Mouse (Mus musculus) midbrain, embryonic 11.5 days (tissue): ENCODE measurements around the gene Kif2c. TPM values are rescaled to one million over a fixed set of nuclear protein-coding genes. Genes with fewer than 3 reads are reported as not detected.

Source experiments
- ATAC-seq: fragments of 200-750 bp; cut with Nextera tagmentation; 2 replicates; pipeline ENCODE4 v1.8.0; 2017; ENCODE audit warnings: moderate TSS enrichment, moderate library complexity; ENCODE audit not compliant: low FRiP score
- DNase-seq: peaks from one replicate; pipeline ENCODE4 v3.0.0; 2015; ENCODE audit warnings: low spot score; ENCODE audit errors: missing footprints
- H3K27ac ChIP-seq: fragments of 300-500 bp; sonication (generic); 2 replicates; pipeline ENCODE4 v1.5.1; 2014; ENCODE audit warnings: low read depth, low read length
- H3K27me3 ChIP-seq: fragments of 300-500 bp; sonication (generic); 2 replicates; pipeline ENCODE4 v1.6.1; 2014; ENCODE audit warnings: mild to moderate bottlenecking, low read length, moderate library complexity, mixed read lengths; ENCODE audit not compliant: control insufficient read depth, insufficient read depth
- H3K36me3 ChIP-seq: fragments of 300-500 bp; sonication (generic); 2 replicates; pipeline ENCODE4 v1.6.1; 2014; ENCODE audit warnings: mild to moderate bottlenecking, low read length, moderate library complexity, mixed read lengths; ENCODE audit not compliant: control insufficient read depth, insufficient read depth
- H3K4me1 ChIP-seq: fragments of 300-500 bp; sonication (generic); 2 replicates; pipeline ENCODE4 v1.6.1; 2014; ENCODE audit warnings: low read length; ENCODE audit not compliant: control insufficient read depth, insufficient read depth
- H3K4me2 ChIP-seq: fragments of 300-500 bp; sonication (generic); 2 replicates; pipeline ENCODE4 v1.6.1; 2014; ENCODE audit warnings: mild to moderate bottlenecking, moderate library complexity
- H3K4me3 ChIP-seq: fragments of 300-500 bp; sonication (generic); 2 replicates; pipeline ENCODE4 v1.5.1; 2014; ENCODE audit warnings: low read depth, low read length
- H3K9ac ChIP-seq: fragments of 300-500 bp; sonication (generic); 2 replicates; pipeline ENCODE4 v1.6.1; 2014; ENCODE audit warnings: low read length
- H3K9me3 ChIP-seq: fragments of 300-500 bp; sonication (generic); 2 replicates; pipeline ENCODE4 v1.6.1; 2016; ENCODE audit warnings: low read length; ENCODE audit not compliant: control insufficient read depth
- WGBS: fragments of 180-500 bp; shearing (Covaris S2); extraction: QIAGEN DNeasy Blood & Tissue Kit; methylation state at CpG from one replicate; pipeline ENCODE4 v1.1.7; 2014; 5-methylcytosine and 5-hydroxymethylcytosine counted together
- polyA plus RNA-seq: library from polyadenylated mRNA; unstranded; fragments of >200 nt; fragmentation: Nextera tagmentation; extraction: Ambion mirVana; gene quantifications from 2 replicates; pipeline ENCODE4 v1.2.1, GENCODE M21; 2014

Gene Kif2c
- polyA plus RNA-seq, 1 experiment from 2014 or later = 103 TPM

DNA sequence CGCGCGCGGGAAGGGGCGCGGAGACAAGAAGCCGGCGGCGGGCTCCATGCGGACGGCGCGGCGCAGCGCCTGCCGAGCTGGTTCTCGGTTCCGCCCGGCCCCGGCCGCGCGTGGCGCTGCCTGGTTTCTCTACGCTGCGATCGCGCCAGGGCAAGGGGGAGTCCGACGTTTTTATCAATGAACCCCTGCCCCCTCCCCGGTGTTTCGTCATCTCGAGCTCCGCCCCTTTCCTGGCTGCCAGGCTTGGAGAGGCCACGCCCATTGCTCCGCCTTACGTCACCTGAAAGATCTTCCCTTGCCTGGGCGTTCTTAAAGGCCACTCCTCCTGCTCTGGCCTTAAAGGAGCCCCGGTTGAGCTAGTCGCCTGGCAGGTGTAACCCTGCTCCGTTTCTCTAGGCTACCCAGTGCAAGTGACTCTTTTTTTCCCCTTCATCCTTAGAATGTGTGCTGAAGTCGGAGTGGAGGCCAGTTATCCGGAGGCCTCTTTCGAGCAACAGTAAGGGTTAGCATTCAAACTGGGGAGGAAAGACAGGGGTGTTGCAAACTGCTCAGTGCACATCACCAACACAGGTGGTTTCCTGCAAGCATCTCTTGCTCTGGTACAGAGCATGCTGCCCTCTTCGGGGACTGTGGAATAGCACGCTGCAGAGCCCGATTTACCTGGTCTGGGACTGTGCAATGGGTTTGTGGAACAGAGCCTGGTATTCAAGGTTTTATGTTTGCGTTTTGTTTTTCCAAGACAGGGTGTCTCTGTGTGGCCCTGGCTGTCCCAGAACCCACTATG lies 48.4 kb downstream of the Kif2c start, which contains the start of gene Plk3:
Gene Plk3 (minus strand): TSS at position 147 of the 784 bp plus-strand sequence.
- peaks cover 3% of the 10 kb centered on the region; the same call in 1 of the 2 replicates for H3K27me3 ChIP-seq
- peak within 1 kb of the TSS; percentile 72 for H3K4me2 ChIP-seq
- peak; percentile 80 for ATAC-seq
- peak within 1 kb of the TSS; percentile 80 for H3K9ac ChIP-seq
- H3K9me3 ChIP-seq = no peaks in the 10 kb centered on the region
- no peaks in the 10 kb centered on the region for H3K36me3 ChIP-seq
- DNase-seq = peak; percentile 99
- H3K4me1 ChIP-seq = peaks cover 34% of the 10 kb centered on the region
- WGBS = 2% methylated on average over 39 of the region's 48 CpGs
- H3K4me3 ChIP-seq = peak within 1 kb of the TSS; percentile 90
- H3K27ac ChIP-seq = peak within 1 kb of the TSS; percentile 57

DNA sequence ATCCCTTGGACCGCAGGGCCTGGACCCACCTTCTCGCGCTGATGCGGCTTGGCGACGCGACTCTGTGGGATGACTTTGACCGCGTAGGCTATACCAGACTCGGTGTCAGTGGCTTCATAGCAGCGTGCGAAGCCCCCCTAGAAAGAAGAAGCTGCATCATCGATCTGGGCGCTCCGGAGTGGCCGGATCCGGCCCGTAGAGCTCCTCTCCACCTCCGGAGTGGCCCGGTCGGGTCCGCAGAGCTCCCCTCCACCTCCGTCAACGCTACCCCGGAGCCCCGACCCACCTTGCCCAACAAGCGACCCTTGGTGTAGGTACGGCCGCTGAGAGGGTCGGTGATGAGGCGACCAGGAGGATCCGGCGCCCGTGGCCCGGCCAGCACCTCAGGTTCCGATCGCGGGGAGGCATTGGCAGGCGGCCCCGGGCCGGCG lies 49.1 kb downstream of the Kif2c start:
- Histone ChIP-seq H3K4me3 (peak overlapping the region; percentile 90), H3K9me3 (no peaks in the 10 kb centered on the region), H3K4me2 (peak overlapping the region; percentile 72), H3K9ac (peak overlapping the region; percentile 80), H3K36me3 (no peaks in the 10 kb centered on the region; the same call in 1 of the 2 replicates), H3K4me1 (peaks cover 34% of the 10 kb centered on the region), H3K27me3 (peaks cover 3% of the 10 kb centered on the region; the same call in 1 of the 2 replicates), H3K27ac (peak overlapping the region; percentile 57; the same call in 1 of the 2 replicates)
- DNase-seq (peak; percentile 93), ATAC-seq (peak; percentile 47)
- under 1% methylated on average over 39 of the region's 42 CpGs for WGBS

DNA sequence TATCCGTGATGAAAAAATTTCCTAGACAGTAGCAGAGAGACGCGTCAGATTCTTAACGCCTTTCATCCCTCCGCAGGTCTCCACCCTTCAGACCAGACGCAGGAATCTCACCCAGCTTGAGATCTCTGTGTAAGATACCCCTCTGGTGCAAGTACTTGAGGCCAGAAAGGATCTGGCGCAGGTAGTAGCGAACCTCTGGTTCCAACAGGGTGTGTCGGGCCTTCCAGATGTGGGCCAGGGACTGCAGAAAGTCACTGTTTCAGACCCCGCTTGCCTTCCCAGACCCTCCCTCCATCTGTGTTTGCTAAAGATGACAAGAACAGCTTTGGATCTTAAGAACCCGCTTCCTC lies 49.7 kb downstream of the Kif2c start:
- H3K9me3 ChIP-seq = no peaks in the 10 kb centered on the region
- ATAC-seq = no peak
- peaks cover 3% of the 10 kb centered on the region; the same call in 1 of the 2 replicates for H3K27me3 ChIP-seq
- DNase-seq = peak; percentile 94
- peak overlapping the region; percentile 80 for H3K9ac ChIP-seq
- H3K27ac ChIP-seq = peak overlapping the region; percentile 57
- H3K4me1 ChIP-seq = peaks cover 34% of the 10 kb centered on the region
- no peaks in the 10 kb centered on the region; the same call in 1 of the 2 replicates for H3K36me3 ChIP-seq
- 2% methylated on average over 11 of the region's 11 CpGs for WGBS
- H3K4me3 ChIP-seq = peak overlapping the region; percentile 90
- H3K4me2 ChIP-seq = peak overlapping the region; percentile 72

- Histone ChIP-seq H3K4me1 (peaks cover 34% of the 10 kb centered on the region), H3K9ac (peak overlapping the region; percentile 80), H3K4me3 (peak overlapping the region; percentile 90), H3K36me3 (no peaks in the 10 kb centered on the region; the same call in 1 of the 2 replicates), H3K27ac (peak overlapping the region; percentile 57), H3K9me3 (no peaks in the 10 kb centered on the region), H3K4me2 (peak overlapping the region; percentile 72), H3K27me3 (peaks cover 3% of the 10 kb centered on the region; the same call in 1 of the 2 replicates)
- 5% methylated on average over 7 of the region's 7 CpGs for WGBS
- DNase-seq (peak; percentile 95), ATAC-seq (peak; percentile 79)
These were observed 50.3 kb downstream of the Kif2c start for GRCm38 (mm10) chr4:117131890-117132793.

GRCm38 (mm10) chr4:117131198-117131597 lies 51.2 kb downstream of the Kif2c start:
- 59% methylated on average over 6 of the region's 6 CpGs for WGBS

GRCm38 (mm10) chr4:117130790-117131189 lies 51.6 kb downstream of the Kif2c start:
- peak overlapping the region; percentile 72; the same call in 1 of the 2 replicates for H3K4me2 ChIP-seq
- H3K36me3 ChIP-seq = no peaks in the 10 kb centered on the region; the same call in 1 of the 2 replicates
- DNase-seq (no peak), ATAC-seq (no peak)
- H3K27me3 ChIP-seq = 0 out of 2 replicates have a peak, but pooled peaks cover 3% of the 10 kb centered on the region
- peaks cover 36% of the 10 kb centered on the region for H3K4me1 ChIP-seq
- H3K9me3 ChIP-seq = no peaks in the 10 kb centered on the region
- H3K27ac ChIP-seq = peak overlapping the region; percentile 52
- H3K9ac ChIP-seq = 0 out of 2 replicates have a peak overlapping the region, but pooled peaks have one; percentile 0
- H3K4me3 ChIP-seq = no peak overlapping the region
- WGBS = 56% methylated on average over 6 of the region's 6 CpGs

More at GRCm38 (mm10) chr4:117131198-117131597, 51.2 kb downstream of the Kif2c start:
- no peak for ATAC-seq
- peak; percentile 88 for DNase-seq
- H3K4me1 ChIP-seq = peaks cover 34% of the 10 kb centered on the region
- H3K27me3 ChIP-seq = peaks cover 3% of the 10 kb centered on the region; the same call in 1 of the 2 replicates
- H3K4me2 ChIP-seq = peak overlapping the region; percentile 72
- peak overlapping the region; percentile 11; the same call in 1 of the 2 replicates for H3K4me3 ChIP-seq
- no peaks in the 10 kb centered on the region for H3K9me3 ChIP-seq
- H3K36me3 ChIP-seq = no peaks in the 10 kb centered on the region; the same call in 1 of the 2 replicates
- H3K9ac ChIP-seq = 0 out of 2 replicates have a peak overlapping the region, but pooled peaks have one; percentile 0
- peak overlapping the region; percentile 52 for H3K27ac ChIP-seq

GRCm38 (mm10) chr4:117127991-117128686 lies 54.3 kb downstream of the Kif2c start:
- Histone ChIP-seq H3K27ac (no peak overlapping the region), H3K9ac (no peak overlapping the region), H3K9me3 (no peaks in the 10 kb centered on the region), H3K27me3 (0 out of 2 replicates have a peak, but pooled peaks cover 3% of the 10 kb centered on the region), H3K36me3 (no peaks in the 10 kb centered on the region; the same call in 1 of the 2 replicates), H3K4me3 (no peak overlapping the region), H3K4me2 (no peak overlapping the region), H3K4me1 (peaks cover 40% of the 10 kb centered on the region)
- 92% methylated on average over 33 of the region's 33 CpGs for WGBS
- peak; percentile 81 for DNase-seq
- no peak for ATAC-seq

DNA sequence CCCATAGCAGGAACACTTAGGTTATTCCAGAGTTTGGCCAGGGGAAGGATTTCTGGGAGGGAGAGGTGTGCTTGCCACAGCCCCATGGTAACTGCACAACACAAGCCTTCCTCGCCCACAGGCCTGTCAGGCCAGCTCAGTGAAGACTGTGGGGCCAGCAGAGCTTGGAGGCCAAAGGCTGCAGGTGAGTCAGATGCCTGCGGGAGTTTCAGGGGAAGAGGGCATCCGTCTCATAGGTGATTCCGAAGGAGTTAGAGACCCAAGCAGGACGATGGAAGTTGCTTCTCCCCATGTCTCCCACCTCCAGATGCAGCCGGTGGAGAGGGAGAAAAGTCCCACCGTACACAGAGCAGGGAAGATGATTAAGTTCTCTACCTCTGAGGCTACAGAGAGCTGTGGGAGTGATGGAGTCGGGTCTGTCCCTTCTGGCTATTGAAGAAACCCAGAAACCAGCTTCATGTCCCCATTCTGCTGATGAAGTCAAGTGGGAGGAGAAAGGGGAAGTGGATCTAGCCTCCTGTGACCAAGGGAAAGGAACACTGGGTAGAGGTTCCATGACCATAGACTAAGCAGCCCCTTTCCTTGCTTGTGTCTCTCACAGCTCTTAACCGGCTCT lies 55.7 kb downstream of the Kif2c start, which contains the start of gene Tctex1d4:
Gene Tctex1d4 (plus strand): TSS at position 120 of the 616 bp plus-strand sequence.
- no peak within 1 kb of the TSS for H3K4me3 ChIP-seq
- ATAC-seq (no peak), DNase-seq (peak; percentile 84)
- H3K4me1 ChIP-seq = peaks cover 29% of the 10 kb centered on the region
- H3K36me3 ChIP-seq = no peaks in the 10 kb centered on the region; the same call in 1 of the 2 replicates
- peak within 1 kb of the TSS; percentile 73 for H3K27ac ChIP-seq
- 84% methylated on average over 9 of the region's 9 CpGs for WGBS
- H3K27me3 ChIP-seq = 0 out of 2 replicates have a peak, but pooled peaks cover 3% of the 10 kb centered on the region
- H3K9ac ChIP-seq = peak within 1 kb of the TSS; percentile 41
- no peaks in the 10 kb centered on the region for H3K9me3 ChIP-seq
- no peak within 1 kb of the TSS for H3K4me2 ChIP-seq
